Mouse (Mus musculus) R1 (cell line): ENCODE measurements around the gene Dusp27.

Experiments used
- DNase-seq: peaks from one replicate; pipeline ENCODE4 v3.0.0-alpha.2; 2018; ENCODE audit warnings: low read depth, low spot score

Gene Dusp27

DNA sequence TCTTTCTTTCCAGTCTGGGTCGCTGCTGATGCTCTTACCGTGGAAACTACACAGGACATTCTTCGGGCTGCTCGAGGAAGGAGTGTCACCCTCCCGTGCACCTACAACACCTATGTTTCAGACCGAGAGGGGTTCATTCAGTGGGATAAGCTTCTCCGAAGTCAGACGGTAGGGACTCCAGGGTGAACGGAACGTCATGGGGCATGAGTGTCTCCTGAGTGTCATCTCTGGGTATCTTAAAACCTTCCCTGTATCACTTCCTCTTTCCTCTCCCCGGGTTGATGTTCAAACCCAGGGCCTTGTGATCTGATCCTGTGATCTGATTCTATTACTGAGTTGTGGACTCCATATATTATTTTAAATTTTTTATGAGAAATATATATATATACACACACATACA is 18.9 kb upstream of the Dusp27 start:
- no peak for DNase-seq

DNA sequence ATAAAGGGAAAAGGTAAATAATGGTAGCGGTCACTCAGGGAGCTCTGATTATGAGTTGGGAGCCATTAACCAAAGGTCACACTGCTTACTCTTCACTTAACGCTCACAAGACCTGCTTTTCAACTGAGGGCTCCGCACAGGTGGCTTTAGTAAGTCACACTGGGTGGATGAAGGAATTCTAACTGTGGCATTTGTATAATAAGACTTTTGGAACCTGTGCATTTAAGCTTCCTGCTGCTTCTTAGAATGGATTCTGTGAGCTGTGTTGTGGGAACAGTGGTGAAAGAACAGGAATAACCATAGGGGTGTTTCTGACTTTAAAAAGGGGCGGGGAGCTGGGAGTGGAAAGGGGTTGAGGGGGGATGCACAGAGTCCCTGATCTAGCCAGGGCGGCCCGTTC is 14.6 kb upstream of the Dusp27 start:
- DNase-seq: peak; percentile 97

DNA sequence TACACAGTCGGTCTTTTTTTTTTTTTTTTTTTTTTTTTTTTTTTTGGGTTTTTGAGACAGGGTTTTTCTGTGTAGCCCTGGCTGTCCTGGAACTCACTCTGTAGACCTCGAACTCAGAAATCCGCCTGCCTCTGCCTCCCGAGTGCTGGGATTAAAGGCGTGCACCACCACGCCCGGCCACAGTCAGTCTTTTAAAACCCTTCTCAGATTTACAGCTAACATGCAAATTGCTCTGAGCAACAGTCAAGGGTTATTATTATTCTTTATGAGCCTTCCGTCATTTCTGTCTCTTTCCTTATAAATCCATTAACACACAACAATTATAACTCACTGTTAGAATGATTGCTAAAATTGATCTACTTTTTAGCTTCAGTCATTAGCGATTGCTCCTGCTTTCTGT is 14.1 kb upstream of the Dusp27 start:
- peak; percentile 75 for DNase-seq

DNA sequence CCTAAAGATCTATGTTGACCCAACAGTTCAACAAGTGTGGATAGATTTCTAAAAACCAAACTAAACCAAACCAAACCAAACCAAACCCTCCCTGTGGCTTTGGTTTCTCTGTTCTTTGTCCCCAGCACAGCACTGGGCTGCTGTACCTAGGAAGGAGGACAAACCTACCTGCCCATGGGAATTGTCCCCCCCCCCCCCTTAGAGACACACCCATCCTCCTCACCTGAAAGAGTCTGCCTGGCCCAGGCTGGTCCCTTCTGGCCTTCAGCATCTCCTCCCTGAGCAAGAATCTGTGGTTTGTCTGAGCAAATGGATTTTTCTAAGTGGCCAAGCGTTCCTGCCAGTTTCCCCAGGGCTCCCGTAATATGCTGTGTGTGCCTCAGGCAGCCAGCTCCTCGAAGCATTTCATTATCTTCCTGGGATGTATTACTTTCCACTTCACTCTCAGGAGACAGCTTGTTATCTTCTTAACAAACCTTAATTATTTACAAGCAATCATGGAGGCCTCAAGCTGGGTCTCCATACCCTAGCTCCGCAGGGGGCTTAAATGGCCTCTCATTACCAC is 12.0 kb upstream of the Dusp27 start:
- DNase-seq: no peak

DNA sequence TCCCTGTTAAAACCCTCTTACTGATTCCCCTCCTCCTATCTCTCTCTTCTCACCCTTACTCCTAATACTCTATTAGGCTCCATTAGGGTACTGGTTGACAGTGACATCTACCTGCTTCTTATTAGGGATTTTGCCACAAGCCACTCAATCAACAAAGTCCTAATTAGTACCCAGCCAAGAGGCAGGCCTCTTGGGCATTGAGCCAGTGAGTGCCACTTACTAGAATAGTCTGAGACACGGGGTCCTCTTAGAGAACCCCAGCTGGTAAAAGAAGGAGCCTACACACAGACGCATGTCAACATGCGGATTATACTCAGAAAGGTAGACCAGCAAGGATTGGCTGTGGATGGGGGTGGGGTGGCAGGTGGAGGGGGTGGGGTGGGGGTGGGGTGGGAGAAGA is 11.4 kb upstream of the Dusp27 start:
- DNase-seq: no peak

DNA sequence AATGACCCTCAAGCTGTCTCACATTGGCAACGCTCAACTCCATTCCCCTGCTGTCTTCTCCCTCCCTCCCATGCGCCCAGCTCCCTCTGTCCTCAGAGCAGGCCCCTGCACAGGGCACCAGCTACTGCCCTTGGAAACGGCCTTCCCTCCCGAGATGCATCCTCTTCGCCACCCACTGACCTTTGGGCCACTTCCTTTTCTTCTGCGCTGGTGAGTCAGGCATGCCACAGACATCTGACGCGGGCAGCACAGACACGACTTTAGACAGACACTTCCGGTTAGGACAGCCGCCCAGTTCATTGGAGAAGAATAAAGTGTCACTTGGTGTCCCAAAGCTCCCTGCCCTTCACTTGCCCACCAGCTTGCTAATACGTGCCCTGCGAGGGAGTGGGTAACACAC is 10.4 kb upstream of the Dusp27 start:
- DNase-seq: no peak

DNA sequence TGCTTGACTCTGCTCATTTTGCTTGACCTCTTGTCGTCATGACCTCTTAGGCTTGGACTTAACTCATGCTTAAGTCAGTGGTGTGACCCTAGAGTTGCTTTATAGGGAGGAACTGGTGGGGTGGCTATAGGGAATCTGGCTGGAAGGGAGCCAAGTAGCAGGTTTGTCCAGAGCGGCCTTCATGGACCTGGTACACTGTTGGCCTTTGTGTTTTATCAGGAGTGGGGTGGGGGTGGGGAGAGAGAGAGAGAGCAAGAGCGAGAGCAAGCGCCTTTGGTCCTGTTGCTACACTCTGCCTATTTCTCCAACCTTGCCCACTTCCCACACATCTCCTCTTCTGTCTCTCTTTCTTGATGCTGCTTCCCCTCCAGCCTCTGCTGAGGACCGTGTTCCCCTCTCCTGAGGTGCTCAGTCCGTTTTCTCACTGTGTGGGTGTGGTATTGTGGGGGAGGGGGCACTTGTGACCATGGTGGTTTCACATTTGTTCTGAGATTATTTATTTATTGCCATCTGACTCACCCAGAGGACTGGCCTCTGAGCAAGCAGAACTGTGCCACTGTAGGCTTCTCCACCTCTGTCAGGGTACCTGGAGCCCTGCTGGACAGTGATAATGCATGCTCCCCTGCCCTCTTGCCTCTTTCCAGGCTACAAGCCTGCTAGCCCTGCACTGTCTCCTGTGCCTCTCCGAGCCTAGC is 9.7 kb upstream of the Dusp27 start:
- peak; percentile 30 for DNase-seq

DNA sequence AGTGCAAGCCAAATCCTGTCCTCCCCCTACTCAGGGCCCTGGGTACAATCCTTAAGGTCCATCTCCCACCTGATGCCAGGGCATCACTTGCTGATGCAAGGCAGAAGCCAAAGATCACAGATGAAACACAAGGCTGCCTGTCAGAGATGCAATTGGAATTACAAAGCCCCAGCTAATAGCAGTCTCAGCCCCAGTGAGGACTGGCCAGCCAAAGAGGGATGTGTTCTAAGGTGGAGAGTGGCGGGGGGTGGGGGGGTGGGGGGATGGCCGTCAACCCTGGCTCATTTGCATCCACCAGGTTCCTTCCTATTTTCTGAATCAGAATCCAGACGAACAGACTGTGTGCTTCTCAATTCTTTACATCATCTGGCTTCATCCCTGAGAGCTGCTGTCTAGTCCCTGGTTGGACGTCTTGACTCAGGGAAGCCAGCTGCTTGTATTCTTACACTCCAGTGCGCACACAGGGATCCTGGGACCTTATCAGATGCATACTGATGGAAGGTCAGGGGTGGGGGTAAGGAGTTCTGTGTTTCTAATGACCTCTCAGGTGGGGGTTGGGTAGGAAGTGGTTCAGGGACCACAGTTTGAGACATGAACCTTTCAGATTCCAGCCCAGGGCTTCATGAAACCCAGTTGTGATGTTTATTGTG is 7.5 kb upstream of the Dusp27 start:
- peak; percentile 94 for DNase-seq

DNA sequence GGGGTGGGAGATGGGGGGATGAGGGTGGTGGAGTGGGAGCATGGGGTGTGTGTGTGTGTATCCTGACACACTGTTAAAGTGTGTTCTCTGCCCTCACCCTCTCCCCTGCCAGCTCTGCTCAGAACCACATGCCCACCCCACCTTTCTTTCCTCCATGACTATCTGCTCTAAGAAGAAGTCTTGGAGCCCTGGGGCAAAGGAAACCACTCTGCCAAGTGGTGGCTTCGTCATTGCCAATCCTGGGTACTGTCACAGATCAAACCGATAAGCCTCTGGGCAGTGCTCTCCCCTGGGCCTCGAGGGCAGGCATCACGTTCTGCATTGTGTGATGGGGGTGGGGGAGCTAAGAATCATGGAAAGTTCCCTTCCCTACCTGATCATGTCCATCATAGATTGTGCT is 4.6 kb upstream of the Dusp27 start:
- no peak for DNase-seq

DNA sequence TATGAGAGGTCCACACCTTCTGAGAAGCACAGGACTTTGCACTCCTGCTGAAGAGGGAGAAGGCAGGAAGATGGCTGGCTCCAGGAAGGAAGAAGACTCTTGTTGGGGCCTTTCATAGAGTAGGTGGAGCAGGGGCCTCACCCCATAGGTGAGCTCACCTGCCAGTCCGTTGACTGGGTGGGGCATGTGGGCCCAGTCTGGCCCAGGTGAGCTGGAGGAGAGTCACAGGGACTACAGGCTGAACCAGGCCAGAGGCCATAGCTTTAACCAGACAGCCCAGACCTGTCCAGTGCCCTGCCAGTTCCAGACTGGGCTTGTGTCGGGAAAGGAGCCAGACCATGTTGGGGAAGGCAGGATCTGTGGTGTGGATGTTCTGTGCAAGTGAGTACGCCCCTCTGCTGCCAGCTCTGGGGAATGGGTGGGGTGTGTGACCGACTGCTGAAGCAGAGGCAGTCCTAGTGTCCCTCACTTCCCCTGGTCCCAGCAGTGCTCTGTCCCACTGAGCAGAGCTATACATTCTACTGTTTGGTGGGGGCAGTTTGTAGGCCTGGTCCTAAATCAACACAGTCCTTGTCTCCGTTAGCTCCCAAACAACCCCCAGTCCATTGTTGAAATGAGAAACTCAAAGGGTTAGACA is 2.6 kb upstream of the Dusp27 start, which contains the start of gene Gpa33:
TSS of gene Gpa33 (plus strand) at position 15 of the 637 bp plus-strand sequence.
- DNase-seq: peak; percentile 69

DNA sequence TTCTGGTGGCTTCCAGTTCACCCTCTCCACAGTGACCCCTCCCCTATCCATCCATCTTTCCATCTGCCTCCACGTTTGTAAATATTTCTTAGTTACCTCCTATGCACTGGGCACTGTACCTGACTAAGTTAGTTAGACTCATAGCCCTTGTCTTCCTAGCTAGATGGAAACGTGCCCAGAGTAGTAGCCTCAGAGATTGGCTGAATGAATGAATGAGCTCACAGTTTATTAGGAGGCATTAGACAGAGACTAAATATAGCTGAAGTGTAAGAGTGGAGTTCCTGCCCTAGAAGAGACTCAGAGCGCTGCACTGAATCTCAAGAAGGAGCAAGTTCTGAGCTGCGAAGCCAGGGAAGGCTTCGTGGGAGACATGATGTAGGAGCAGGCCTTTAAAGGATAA is 829 bp upstream of the Dusp27 start:
- DNase-seq: no peak

DNA sequence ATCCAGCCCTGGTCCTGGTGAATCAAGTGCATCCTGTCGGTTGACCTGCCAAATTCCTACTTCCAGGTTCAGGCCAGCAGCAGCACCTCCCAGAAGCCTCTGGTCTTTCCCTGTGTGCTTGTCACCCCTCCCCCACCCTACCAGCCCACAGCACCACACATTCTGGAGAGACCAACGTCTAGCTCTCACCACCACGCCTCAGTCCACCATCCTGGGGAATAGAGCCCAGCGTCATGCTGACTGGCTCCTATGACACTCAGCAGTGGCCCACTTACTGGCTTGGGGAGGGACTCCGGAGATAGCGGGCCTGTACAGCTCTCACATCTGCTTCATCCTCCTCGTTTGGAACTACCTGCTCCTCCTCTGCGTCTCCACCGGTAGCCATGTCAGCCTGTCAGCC is 927 bp downstream of the Dusp27 start:
- DNase-seq: peak; percentile 97

DNA sequence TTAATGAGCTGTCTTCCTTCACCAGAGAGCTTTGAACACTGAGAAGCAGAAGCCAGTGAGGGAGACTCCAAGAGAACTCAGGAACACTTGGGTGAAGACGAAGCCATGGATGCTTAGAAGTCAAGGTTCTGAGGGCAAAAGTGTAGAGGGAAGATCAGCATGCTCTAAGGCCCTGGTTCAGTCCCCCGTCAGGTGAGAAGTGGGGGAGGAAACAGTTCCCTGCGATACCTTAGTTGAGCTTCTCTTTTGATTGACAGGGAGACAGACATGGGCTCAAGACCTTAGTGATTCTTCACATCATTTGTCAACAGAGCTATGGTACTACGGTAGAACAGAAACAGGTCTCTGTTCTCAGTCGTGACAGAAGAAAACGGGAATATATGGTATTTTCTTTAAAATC is 1.4 kb downstream of the Dusp27 start:
- peak; percentile 70 for DNase-seq

DNA sequence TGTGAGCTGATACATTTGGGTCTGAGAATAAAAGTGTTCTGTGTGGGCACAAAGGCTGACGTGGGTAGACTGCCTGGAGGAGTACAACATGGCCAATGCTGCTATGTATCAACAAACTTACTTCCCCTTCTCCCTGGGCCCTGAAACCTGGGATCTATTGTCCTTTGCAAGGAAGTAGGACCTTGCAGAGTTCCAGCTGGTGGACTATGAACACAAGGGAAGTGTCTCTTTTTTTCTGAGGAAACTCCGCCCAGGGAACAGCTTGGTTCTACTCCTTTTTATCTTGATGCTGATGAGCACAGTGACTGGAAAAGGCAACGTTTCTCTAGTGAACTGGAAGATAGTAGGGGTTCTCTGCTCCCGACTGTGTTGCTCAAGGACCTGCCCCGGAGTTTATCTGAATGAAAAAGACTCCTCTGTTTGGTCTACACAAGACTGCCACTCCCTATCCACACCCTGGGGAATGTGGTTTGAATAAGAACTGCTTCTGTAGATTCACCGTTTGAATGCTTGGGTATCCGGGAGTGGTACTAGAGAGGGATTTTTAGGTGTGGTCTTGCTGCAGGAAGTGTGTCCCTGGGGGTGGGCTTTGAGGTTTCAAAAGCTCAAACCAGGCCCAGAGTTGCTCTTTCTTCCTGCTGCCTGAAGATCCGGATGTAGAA is 2.7 kb downstream of the Dusp27 start:
- DNase-seq: peak; percentile 100

DNA sequence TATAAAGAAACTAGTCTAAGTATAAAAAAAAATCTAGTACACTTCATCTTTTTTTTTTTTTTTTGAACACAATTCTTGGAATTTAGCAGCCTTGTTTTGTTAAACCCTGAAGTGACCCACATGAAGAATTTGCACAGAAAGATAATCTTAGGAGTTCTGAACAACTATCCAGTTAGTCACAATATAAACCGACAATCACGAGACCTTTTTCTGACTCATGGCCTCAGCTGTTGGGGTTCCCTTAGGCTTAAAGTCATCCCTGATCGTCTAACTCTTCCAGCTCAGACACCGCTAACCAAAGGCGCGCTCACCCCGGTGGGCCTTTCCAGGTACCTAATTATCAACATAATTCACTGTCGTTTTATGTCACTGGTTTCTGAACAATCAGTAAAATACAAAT is 4.0 kb downstream of the Dusp27 start:
- peak; percentile 39 for DNase-seq

DNA sequence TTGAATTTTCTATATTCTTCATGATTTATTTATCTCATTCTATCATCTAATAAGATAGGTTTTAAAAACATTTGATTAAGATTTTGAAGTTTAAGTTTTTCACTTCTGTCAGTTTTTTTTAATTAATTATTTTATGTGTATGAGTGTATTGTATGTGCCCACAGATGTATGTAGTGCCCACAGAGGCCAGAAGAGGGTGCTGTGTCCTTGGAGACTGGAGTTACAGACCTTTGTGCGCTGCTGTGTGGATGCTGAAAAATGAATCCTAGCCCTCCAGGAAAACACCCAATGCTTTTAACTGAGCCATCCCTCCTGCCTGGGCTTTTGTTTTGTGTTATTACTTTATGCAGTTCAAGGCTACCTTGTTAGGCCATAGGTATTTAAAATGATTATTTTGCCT is 4.7 kb downstream of the Dusp27 start:
- peak; percentile 90 for DNase-seq

DNA sequence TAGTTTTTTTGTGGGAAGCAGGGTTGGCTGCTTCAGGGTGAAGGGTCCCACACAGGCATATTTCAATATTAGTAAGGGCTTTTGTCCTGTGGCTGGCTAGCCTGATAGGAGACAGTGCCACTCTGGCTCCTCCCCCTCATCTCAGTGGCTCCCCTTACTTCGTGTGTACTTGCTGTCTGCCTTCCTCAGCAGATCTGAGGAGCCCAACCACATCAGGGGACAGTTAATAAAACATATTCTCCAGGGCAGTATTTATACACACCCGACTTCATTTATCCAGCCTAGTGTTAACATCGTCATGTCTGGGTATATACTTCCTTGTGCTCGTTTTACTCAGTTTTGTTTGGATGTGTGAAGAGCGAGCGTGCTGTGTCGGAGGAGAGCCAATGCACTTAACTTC is 5.6 kb downstream of the Dusp27 start:
- no peak for DNase-seq

DNA sequence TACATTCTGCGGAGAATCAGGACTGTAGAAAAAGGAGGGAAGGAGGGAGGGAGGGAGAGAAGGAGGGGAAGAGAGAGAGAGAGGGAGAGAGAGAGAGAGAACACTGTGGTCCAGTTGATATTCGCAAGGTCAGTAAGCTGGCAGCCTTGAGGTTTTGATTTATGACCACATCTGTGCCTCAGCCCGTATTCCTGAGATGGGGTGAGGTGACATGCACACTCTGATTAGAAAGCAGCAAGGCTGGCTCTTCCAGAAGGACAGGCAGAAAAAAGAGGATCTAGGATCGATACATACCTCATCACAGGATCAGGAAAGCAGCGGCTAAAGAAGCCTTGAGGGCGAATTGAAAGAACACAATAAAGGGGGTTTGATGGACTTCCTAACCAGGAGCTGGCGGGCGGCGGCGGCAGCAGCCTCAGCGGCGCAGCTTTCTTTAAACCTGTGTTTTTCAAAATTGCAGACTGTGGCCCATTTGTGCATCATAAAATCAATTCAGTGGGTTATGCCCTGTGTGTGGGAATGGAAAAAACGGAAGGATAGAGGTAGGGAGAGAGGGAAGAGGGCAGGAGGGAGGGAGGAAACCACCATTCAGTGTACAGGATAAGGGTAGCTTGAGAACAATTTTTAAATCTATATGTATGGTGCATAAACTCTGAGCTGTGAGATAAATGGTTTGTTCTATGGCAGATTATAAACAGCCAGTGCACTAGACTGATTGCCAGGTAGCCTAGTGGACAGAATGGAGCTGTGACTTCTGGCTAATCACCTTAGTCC is 9.7 kb downstream of the Dusp27 start:
- no peak for DNase-seq

DNA sequence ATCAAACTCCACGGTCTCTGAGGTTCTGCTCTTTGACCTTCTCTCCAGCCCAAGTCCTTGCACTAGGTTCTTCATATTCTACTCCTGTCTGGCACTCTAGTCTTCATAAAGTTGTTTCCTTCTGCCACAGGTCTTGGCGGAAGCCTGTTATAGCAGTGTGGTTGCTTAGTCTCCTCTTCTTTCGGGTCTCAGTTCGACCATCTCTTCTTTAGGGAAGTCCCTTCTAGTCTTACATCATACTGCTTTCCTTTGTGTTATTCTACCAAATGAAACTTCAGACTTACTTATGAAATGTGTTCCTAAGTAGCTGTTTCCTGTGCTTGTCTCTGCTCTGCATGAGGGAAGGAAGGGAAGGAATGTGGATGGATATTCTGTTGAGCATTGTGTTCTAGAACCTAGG is 12.0 kb downstream of the Dusp27 start:
- DNase-seq: no peak

DNA sequence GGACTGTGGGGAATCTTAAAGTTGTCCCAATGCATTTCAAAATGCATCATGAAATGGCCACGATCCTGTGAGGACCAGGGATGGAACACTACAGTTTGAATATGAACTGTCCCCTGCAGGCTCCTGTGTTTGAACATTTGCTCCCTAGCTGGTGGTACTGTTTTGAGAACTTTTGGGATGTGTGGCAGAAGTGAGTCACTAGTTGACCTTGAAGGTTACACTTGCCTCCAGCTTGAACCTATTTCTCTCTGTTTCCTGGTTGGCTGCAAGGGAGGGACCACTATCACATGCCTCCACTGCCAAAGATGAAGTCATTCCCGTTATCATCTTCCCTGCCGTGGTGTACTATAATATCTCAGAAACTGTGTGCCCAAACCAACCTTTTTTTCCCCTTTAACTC is 12.7 kb downstream of the Dusp27 start:
- no peak for DNase-seq

DNA sequence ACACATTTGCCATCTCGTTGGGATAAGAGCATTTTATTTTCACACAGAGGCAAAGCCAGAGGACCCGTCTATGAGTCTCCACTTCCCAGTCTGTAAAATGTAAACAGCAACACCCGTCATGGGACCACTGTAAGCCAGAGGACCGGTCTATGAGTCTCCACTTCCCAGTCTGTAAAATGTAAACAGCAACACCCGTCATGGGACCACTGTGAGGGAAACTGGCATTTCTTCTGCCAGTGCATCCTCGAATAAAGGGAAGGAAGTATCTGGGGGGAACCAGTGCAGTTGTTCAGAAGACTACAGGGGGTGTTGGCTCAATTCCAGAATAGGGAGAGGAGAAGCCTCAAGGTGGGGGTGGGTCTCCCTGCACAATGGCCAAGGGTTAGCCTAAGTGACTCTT is 22.3 kb downstream of the Dusp27 start:
- no peak for DNase-seq
